Mouse (Mus musculus) heart, postnatal 10 days (tissue): ENCODE measurements around the gene Srxn1. TPM values are rescaled to one million over a fixed set of nuclear protein-coding genes. Genes with fewer than 3 reads are reported as not detected.

Experiments used
- DNase-seq, 2 experiments: peaks; one replicate each; pipeline ENCODE4 v3.0.0; 2021
- intact Hi-C: fragments of 180-260 bp; cut with DNase I; formaldehyde crosslinking; loops from one replicate; pipeline ENCODE4 v1.15.1; 2025
- total RNA-seq, 2 experiments: library from RNA; stranded (reverse); gene quantifications; 2 replicates each; pipeline ENCODE4 v1.2.3; 2021

The Srxn1 gene
- total RNA-seq, 2 experiments from 2014 or later: 11.3 to 12.1 TPM

GRCm38 (mm10) chr2:152114057-152114975 is 9.0 kb downstream of the Srxn1 start:
- DNase-seq: peak; percentile 16 to 29
- intact Hi-C loops: loop anchor here (5.0 kb wide), 1 partner anchor 253 kb away; no protein-coding TSS in a partner anchor

- no peak for DNase-seq
- intact Hi-C loops: no loop called here
Measured at GRCm38 (mm10) chr2:152117694-152118093, 12.4 kb downstream of the Srxn1 start.

- DNase-seq: no peak
- intact Hi-C loops: no loop called here
Measured at GRCm38 (mm10) chr2:152119228-152119865, 14.0 kb downstream of the Srxn1 start.

GRCm38 (mm10) chr2:152122896-152123295 is 17.6 kb downstream of the Srxn1 start:
- intact Hi-C loops: no loop called here
- no peak for DNase-seq

- intact Hi-C loops: no loop called here
- no peak for DNase-seq
Measured at GRCm38 (mm10) chr2:152128597-152128996, 23.3 kb downstream of the Srxn1 start.

- intact Hi-C loops: no loop called here
- DNase-seq: no peak
Measured at GRCm38 (mm10) chr2:152129778-152130177, 24.5 kb downstream of the Srxn1 start.

GRCm38 (mm10) chr2:152132016-152132415 is 26.7 kb downstream of the Srxn1 start:
- intact Hi-C loops: no loop called here
- DNase-seq: no peak

- intact Hi-C loops: no loop called here
- DNase-seq: no peak
Measured at GRCm38 (mm10) chr2:152132691-152133090, 27.4 kb downstream of the Srxn1 start.

- no peak for DNase-seq
- intact Hi-C loops: no loop called here
Measured at GRCm38 (mm10) chr2:152139191-152139987, 34.1 kb downstream of the Srxn1 start.

- DNase-seq: no peak
- intact Hi-C loops: loop anchor here (2.0 kb wide), 1 partner anchor 28 kb away; no protein-coding TSS in a partner anchor
Measured at GRCm38 (mm10) chr2:152140941-152141340, 35.6 kb downstream of the Srxn1 start.

- intact Hi-C loops: loop anchor here (2.0 kb wide), 1 partner anchor 29 kb away; no protein-coding TSS in a partner anchor
- DNase-seq: peak in 1 of 2 experiments; percentile 22
Measured at GRCm38 (mm10) chr2:152141491-152141890, 36.2 kb downstream of the Srxn1 start.

GRCm38 (mm10) chr2:152142046-152142445 is 36.7 kb downstream of the Srxn1 start:
- intact Hi-C loops: loop anchor here (2.0 kb wide), 1 partner anchor 47 kb away; no protein-coding TSS in a partner anchor
- DNase-seq: peak; percentile 46 to 54

GRCm38 (mm10) chr2:152142571-152142970 is 37.3 kb downstream of the Srxn1 start:
- no peak for DNase-seq
- intact Hi-C loops: loop anchor here (2.0 kb wide), 1 partner anchor 46 kb away; no protein-coding TSS in a partner anchor

GRCm38 (mm10) chr2:152143279-152144157 is 38.2 kb downstream of the Srxn1 start, which contains the start of gene Tcf15:
Gene Tcf15, plus strand, starts transcription at chr2:152143561.
- DNase-seq: peak; percentile 77 to 78
- intact Hi-C loops: loop anchor here (2.0 kb wide), 1 partner anchor 45 kb away; no protein-coding TSS in a partner anchor

- intact Hi-C loops: no loop called here
- DNase-seq: no peak
Measured at GRCm38 (mm10) chr2:152144158-152144450, 38.8 kb downstream of the Srxn1 start.

GRCm38 (mm10) chr2:152144501-152144900 is 39.2 kb downstream of the Srxn1 start:
- no peak for DNase-seq
- intact Hi-C loops: no loop called here

GRCm38 (mm10) chr2:152145711-152146110 is 40.4 kb downstream of the Srxn1 start:
- intact Hi-C loops: no loop called here
- DNase-seq: no peak

- DNase-seq: no peak
Measured at GRCm38 (mm10) chr2:152147079-152147478, 41.8 kb downstream of the Srxn1 start.

GRCm38 (mm10) chr2:152148675-152149074 is 43.4 kb downstream of the Srxn1 start:
- DNase-seq: no peak
- intact Hi-C loops: no loop called here

More at GRCm38 (mm10) chr2:152147079-152147478, 41.8 kb downstream of the Srxn1 start:
- intact Hi-C loops: no loop called here

GRCm38 (mm10) chr2:152149891-152150290 is 44.6 kb downstream of the Srxn1 start:
- intact Hi-C loops: no loop called here
- no peak for DNase-seq
